Mouse (Mus musculus) frontal cortex, postnatal 14 days (tissue): Measurements from ENCODE around the gene Fam216a.
"Not testable (repeated sequence)": the region's sequence is repeated elsewhere in the genome, so short reads cannot be mapped to it uniquely, and the experiment has no call there.

Source experiments
- DNase-seq, 2 experiments: peaks; one replicate each; pipeline ENCODE4 v3.0.0; 2022; ENCODE audit warnings: low spot score in 2 of 2

The Fam216a gene

GRCm38 (mm10) chr5:122372192-122372769 lies at the start of gene Fam216a:
Gene Fam216a (minus strand): TSS chr5:122372364.
- DNase-seq = peak; percentile 98 to 99

- no peak for DNase-seq
Measured at GRCm38 (mm10) chr5:122421271-122422068, 49.3 kb upstream of the Fam216a start, which contains the start of gene Anapc7. Gene Anapc7 (plus strand): TSS chr5:122421693.

- not testable (repeated sequence) for DNase-seq
Measured at GRCm38 (mm10) chr5:122420676-122421075, 48.5 kb upstream of the Fam216a start.

- DNase-seq = no peak
Measured at GRCm38 (mm10) chr5:122415465-122415864, 43.3 kb upstream of the Fam216a start.

- no peak for DNase-seq
Measured at GRCm38 (mm10) chr5:122414351-122414750, 42.2 kb upstream of the Fam216a start.

GRCm38 (mm10) chr5:122412826-122413225 lies 40.7 kb upstream of the Fam216a start:
- no peak for DNase-seq

GRCm38 (mm10) chr5:122411892-122412291 lies 39.7 kb upstream of the Fam216a start:
- no peak for DNase-seq

- no peak for DNase-seq
Measured at GRCm38 (mm10) chr5:122409692-122410645, 37.8 kb upstream of the Fam216a start.

GRCm38 (mm10) chr5:122405537-122405936 lies 33.4 kb upstream of the Fam216a start:
- no peak for DNase-seq

- DNase-seq = no peak
Measured at GRCm38 (mm10) chr5:122403362-122403761, 31.2 kb upstream of the Fam216a start.

- DNase-seq = peak in 1 of 2 experiments; percentile 49
Measured at GRCm38 (mm10) chr5:122402772-122403171, 30.6 kb upstream of the Fam216a start.

GRCm38 (mm10) chr5:122402160-122402559 lies 30.0 kb upstream of the Fam216a start:
- DNase-seq = no peak

- DNase-seq = peak in 1 of 2 experiments; percentile 67
Measured at GRCm38 (mm10) chr5:122401303-122401640, 29.1 kb upstream of the Fam216a start.

- no peak for DNase-seq
Measured at GRCm38 (mm10) chr5:122400628-122401302, 28.6 kb upstream of the Fam216a start.

- DNase-seq = no peak
Measured at GRCm38 (mm10) chr5:122399871-122400270, 27.7 kb upstream of the Fam216a start.

GRCm38 (mm10) chr5:122397495-122397894 lies 25.3 kb upstream of the Fam216a start:
- no peak for DNase-seq

- DNase-seq = no peak
Measured at GRCm38 (mm10) chr5:122396791-122397190, 24.6 kb upstream of the Fam216a start.

GRCm38 (mm10) chr5:122393887-122394286 lies 21.7 kb upstream of the Fam216a start:
- DNase-seq = peak in 1 of 2 experiments; percentile 75

- no peak for DNase-seq
Measured at GRCm38 (mm10) chr5:122392227-122393004, 20.3 kb upstream of the Fam216a start.

- peak; percentile 78 to 92 for DNase-seq
Measured at GRCm38 (mm10) chr5:122391786-122392180, 19.6 kb upstream of the Fam216a start, which contains the start of gene Arpc3. Gene Arpc3 (plus strand): TSS chr5:122391878.
